Mouse (Mus musculus): ENCODE data around the gene Fgd3.
A peak's percentile ranks its signal among the peaks of the same experiment; 100 is the strongest.

Gene Fgd3

DNA sequence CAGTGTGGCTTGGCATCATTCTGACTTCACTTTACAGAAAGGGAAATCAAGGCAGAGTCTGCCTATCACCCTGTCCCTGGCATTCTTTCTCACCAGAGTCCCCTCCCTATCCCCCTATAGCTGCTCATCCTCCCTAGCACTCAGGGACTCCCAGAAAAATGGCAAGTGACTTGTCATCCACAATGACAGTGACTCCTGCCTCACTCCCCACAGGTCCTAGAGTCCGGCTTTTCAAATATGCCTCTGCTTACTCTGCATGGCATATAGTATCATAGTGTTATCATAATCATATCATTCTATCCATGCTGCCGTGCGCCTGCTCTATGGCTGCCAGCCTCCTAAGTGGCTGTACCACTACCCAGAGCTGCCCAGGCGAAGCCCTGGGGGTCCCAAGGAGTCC is 11.9 kb downstream of the Fgd3 start:
- DNase-seq (ENCODE audit: inconsistent age in 2 of 2, low spot score in 1 of 2) = no peak

DNA sequence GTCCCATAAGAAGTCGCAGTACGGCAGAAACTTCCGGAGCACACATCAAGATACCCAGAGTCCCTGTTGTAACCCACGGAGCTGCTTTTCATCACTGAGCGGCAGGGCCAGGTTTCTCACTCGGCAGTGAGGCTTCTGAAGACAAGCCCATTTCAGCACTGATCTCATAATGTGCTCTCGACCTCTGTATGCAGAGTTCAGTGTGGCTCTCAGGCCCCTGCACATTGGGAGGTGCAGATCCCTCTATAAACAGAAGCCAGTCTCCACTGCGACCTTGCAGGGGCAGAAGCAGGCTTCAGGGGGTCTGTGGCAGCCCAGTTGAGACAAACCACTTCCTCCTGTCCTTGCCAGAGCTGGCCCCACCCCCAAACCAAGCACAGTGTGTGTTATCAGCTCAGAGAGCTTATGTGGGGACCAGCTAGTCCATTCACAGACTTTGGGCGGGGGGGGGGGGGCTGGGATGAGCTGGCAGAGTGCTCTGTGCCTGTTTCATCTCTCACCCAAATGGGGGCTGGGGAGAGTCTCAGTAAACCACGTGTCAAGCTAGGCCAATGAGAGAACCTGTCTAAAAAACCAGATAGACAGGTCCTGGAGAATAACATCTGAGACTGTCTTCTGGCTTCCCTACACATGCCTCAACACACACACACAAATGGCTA is 12.7 kb downstream of the Fgd3 start:
- DNase-seq (ENCODE audit: inconsistent age in 2 of 2, low spot score in 1 of 2) = peak; percentile 47 to 50

DNA sequence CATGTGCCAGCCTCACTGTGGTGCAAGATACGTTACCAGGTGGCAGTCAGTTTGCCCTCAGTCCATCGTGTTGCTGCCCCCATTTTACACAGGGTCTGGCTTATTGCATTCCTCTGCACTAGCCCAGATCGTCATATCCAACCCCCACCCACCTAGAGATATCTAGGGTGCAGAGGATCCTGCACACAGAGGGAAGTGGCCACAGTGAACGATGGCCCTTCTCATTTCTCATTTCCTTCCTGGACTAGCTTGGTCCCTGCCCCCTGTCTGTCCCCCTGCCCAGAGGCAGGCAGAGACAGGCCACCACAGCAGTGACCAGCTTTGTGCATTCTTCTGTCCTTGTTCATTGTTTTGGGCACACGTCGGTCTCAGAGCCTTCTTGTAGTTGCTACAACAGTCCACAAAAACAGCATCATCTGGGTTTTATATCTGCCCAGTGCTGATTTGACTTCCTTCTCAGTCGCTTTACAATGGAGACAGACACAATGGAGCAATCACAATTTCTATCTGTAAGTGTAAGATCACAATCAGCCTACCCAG is 13.3 kb downstream of the Fgd3 start:
- DNase-seq (ENCODE audit: inconsistent age in 2 of 2, low spot score in 1 of 2) = no peak

DNA sequence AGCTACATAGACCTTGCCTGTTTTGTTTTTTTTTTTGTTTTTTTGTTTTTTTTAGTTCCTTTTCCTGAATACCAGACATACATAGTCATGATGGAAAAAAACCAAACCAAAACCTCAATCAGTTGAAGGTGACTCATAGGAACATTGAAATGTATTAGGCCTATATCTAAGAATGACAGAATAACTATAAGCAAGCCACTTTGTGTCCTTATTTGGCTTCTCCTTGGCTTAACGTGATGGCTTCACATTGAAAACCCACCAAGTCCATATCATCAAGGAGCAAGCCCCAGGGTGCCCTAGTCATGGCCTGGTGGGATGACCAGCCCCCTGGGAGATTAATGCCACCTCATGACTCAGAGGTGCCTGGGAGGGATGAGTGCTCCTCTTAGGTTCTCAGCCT is 19.3 kb downstream of the Fgd3 start:
- peak in 1 of 2 experiments; percentile 57 for DNase-seq (ENCODE audit: inconsistent age in 2 of 2, low spot score in 1 of 2)

DNA sequence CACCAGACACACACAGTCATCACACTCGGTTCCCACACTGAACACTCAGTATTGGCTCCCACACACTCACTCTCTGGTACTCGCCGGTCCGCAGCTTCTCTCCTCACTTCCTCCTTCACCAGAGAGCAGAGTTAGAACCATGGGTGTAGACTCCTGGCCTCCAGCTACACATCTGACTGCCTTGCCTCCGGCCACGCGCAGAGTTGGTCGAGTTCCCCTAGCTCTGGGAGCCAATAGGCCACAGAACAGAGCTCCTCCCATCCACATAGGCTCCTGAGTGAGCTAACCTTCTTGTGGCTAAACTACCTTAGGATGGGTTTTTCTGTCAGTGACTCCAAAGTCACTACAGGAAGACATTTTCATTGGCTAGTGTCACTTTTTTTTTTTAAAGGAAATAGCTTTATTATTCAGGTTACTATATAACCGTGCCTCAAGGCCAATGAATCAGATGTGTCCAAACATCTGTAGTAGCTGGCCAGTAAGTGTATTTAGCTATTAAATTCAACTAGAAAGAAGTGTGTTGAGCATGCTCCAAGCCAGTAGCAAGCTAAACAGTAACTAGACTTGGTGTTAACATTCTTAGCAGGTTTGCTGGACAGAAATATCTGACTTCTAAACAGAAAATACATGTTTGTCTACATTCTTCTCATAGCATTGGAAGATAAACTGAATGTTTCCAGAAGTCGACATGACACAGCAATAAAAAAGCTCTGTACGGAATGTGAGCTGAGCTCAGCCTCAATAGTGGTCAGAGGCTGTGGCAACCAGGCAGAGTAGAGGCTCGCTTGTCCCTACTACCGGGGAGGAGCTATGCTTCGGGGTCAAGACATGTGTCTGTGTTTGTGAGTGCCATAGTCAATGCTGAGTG is 21.4 kb downstream of the Fgd3 start:
- DNase-seq (ENCODE audit: inconsistent age in 2 of 2, low spot score in 1 of 2) = peak in 1 of 2 experiments; percentile 45

DNA sequence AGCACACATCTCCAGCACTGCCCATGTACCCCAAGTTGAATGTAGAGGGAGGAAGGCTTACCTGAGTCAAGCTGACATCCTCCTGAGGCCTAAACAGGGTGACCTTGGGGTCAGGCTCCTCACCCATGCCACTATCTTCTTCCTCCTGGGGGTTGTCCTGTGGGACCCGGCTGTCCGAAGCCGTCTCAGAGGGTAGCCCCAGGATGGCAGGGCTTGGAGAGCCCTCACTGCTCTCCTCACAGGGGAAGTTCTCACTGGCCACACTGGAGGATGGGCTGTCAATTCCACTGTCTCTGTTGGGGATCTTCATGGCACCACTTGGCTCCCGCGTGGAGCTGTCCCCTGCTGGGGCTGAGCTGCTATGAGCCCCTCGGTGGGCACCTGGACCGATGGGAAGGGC is 23.8 kb downstream of the Fgd3 start:
- no peak for DNase-seq (ENCODE audit: inconsistent age in 2 of 2, low spot score in 1 of 2)

DNA sequence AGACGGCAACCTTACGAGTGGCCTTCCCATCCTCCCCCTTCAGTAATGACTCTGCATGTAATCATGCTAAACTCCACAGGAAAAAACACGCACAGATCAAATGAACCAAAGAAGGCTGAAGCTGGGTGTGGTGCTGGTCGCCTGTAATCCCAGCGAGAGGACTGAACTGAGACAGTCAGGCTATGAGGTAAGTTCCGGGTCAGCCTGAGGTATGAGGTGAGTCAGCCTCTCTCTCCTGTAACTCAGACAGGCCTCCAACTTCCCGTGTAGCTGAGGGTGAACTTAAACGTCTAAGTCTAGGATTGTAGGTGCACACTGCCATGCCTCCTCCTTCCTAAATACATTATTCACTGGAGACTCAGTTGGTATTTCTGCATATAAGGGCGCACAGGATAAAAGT is 26.0 kb downstream of the Fgd3 start:
- no peak for DNase-seq (ENCODE audit: inconsistent age in 2 of 2, low spot score in 1 of 2)

DNA sequence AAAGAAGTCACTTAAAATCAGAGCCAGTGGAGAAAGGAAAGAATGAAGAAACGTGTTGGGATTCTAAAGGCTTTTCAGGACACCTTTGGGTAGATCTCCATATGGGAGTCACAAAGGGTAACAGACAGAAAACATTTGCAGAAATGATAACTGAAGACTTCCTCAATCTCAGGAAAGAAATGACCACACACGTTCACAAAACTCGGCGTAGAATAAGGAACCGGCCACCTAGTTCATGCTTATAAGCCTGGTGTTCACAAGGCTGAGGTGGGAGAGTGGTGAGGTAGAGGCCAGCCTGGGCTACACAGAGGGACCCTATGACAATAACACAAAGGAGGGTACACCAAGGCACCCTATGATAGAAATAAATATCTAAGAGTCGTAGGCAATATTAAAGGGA is 28.2 kb downstream of the Fgd3 start:
- DNase-seq (ENCODE audit: inconsistent age in 2 of 2, low spot score in 1 of 2) = no peak

DNA sequence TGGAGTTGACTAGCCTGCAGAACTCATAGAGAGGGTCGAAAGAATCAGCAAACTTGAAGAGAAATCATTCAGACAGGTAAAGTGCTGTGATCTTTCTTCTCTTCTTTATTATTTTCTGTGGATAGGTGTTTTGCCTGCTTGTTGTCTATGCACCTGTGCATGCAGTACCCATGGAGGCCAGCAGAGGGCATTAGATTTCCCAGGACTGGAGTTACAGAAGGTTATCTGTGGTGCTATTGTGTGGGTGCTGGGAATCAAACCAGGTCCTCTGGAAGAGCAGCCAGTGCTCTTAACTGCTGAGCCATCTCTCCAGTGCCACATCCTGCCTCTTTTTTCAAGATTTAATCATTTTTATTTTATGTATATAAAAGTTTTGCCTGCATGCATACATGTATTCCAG is 28.7 kb downstream of the Fgd3 start:
- DNase-seq (ENCODE audit: inconsistent age in 2 of 2, low spot score in 1 of 2) = no peak

DNA sequence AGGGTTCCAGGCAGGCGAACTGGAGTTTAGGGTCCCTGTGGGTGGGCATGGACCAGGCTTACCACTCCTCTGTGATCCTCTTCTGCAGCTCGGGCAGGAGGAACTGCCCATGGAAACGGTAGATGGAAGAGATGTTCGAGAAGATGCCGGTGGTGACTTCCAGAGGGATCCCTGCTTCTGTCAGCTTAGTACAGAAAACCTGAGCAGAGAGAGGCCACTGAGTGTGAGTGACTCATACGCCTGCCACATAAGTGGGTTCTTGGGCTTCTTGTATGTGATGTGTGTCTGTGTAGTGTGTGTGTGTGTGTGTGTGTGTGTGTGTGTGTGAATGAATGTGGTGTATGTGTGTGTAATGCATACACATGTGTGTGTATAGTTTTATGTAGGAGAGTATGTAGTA is 32.9 kb downstream of the Fgd3 start:
- no peak for DNase-seq (ENCODE audit: inconsistent age in 2 of 2, low spot score in 1 of 2)

DNA sequence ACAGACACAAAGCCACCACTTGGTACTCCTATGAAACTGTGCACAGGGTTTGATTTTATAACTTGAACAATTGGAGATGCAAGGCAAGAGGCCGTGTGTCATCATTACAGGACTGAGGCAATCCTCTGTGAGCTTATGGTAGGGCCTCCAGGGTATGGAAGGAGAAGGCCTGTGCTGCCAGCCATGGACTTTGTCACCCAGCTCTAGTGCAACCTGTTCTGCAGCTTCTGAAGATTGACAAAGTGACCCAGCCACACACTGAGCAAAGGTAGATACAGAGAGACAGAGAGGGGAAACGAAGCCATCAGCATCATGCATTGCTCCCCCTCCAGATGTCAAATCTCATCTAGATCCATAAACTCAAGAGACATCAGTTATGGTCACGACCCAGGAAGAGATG is 33.4 kb downstream of the Fgd3 start:
- no peak for DNase-seq (ENCODE audit: inconsistent age in 2 of 2, low spot score in 1 of 2)

DNA sequence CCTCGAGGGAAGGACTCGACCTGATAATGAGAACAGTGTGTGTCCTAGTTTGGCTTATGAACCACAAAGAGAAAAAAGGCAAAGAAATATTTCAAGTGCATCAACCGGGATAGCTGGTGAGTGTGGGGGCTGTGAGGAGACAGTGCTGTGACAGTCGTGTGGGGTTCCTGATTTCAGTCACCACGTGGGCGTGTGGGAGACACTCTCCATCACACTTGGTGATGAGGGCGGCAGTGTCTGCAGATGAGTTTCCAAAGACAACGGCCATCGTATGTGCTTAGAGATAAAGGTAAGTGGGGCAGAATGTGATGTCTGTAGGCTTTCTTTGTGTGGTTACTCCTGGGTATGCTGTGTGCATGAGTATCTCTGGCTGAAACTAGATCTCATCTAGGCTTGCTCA is 36.4 kb downstream of the Fgd3 start:
- DNase-seq (ENCODE audit: inconsistent age in 2 of 2, low spot score in 1 of 2) = peak in 1 of 2 experiments; percentile 36

DNA sequence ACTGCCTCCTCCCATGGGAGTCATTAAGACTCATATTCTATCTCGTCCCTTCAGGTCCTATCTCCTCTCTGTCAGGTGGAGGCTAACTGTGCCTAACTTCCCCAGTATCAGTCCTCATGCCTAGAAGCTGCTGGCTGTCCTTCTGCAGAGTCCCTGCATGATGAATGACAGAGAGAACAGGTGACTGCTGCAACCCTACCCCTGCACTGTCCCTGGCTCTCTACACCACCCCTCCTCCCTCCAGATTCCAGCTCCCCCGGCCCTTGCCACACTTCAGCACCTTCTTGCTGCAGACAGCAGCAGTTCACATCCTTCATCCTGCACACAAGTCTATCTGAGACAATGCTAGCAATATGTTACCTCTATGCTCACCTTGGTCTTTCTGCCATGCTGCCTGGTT is 37.9 kb downstream of the Fgd3 start:
- no peak for DNase-seq (ENCODE audit: inconsistent age in 2 of 2, low spot score in 1 of 2)

DNA sequence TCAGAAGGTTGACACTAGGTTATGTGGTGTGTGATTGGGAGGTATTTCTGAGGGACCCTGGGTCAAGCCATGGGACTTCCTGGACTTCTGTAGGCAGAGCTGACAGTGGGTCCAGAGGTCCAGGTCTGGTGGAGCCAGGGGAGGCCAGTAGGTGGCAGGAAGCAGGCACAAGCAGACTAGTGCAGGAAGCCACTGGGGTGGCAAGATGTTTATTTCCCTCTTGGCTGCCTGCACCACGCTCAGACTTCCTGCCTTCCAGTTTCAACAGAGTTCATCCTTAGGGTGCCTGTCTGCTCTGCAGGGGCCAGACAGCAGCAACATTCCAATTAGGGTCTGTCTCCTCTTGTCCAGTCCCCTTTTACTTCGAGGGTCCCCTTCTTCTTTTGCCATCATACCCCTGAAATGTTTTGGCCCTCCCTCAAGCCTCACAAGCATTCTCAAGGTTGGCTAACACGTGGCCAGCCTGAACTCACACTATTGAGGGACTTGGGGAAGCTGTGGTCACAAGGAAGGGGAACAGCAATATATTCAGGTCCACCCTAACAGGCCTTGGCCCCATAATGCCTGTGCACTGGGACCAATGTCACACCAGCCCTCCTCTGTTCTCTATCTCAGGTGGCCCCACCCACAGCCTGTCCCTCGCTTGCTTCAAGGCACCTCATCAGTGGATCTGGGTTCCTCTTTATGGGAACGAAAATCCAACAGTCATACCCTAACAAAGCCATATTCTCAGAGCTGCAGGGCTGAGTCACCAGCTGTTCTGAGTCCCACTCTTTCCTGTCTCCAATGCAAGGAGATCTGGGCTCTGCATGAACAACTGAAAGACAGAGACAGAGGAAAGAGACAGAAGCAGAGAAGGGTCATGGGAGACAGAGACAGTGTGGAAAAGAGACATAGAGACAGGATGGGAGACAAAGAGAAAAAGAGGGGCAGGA is 48.0 kb downstream of the Fgd3 start:
- no peak for DNase-seq (ENCODE audit: inconsistent age in 2 of 2, low spot score in 1 of 2)

DNA sequence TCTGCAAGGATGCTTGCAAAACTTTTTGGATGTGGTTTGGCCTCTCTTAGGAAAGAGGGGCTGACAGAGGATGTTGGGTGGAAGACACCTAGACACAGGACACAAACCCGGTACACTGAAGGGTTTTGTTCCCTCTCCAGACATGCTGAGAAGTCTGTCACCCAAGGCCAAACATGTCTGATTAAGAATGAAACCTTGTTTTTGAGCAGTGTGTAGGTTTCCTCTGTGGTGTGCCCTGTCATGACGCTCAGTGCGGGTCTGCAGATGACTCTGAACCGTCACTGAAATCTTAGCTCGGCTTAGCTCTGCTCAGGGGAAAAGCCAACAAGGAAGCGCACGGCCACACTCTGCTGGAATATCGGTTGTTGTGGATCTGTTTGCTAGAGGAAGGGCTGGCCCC is 49.6 kb downstream of the Fgd3 start:
- no peak for DNase-seq (ENCODE audit: inconsistent age in 2 of 2, low spot score in 1 of 2)

DNA sequence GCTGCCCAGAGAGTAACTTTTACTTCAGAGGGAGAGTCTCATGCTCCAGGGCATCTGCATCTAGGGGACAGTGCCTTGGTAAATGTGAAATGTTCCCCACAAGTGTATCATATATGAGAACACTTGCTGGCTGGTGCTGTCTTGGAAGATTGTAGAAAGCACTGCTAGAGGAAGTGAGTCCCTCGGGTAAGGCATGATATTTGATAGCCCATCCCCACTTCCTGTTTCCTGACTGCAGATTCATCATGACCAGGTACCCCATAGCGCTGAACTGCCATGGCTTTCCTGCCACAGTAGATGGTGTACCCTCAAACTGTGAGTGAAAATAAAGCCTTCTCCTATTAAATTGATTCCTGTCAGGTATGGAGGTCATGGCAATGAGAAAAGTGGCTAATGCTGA is 52.5 kb downstream of the Fgd3 start:
- DNase-seq (ENCODE audit: inconsistent age in 2 of 2, low spot score in 1 of 2) = no peak

DNA sequence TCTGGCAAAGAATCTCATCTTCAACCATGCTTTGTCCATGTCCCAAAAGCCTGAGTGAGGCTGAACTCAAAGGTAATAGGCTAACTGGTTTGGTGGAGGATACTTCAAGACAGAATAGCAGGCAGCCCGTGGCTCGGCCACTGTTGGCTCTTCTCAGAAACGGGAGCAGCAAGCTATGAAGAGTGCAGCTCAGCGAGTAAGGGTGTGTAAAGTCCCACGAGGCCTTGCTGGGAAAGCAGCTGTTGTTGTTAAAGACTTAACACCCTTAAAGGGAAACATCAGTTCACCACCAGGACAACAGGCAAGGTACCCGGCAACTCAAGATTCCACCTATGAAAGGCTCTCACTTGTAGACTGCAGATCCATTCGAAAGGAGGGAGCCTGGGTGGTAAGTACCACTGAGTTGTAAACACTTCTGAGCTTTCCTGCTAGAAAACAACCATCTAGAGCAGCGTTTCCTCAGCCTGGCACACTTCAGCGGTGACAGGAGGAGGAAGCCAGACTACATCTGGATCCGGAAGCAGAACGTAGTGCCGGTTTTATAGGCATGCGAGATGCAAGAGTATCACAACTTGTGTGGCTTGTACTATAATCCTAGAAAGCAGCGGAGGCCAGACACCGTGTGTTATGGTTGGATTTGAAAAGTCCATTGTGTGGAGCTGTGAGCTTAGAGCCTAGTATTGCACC is 59.9 kb downstream of the Fgd3 start:
- no peak for DNase-seq (ENCODE audit: inconsistent age in 2 of 2, low spot score in 1 of 2)

DNA sequence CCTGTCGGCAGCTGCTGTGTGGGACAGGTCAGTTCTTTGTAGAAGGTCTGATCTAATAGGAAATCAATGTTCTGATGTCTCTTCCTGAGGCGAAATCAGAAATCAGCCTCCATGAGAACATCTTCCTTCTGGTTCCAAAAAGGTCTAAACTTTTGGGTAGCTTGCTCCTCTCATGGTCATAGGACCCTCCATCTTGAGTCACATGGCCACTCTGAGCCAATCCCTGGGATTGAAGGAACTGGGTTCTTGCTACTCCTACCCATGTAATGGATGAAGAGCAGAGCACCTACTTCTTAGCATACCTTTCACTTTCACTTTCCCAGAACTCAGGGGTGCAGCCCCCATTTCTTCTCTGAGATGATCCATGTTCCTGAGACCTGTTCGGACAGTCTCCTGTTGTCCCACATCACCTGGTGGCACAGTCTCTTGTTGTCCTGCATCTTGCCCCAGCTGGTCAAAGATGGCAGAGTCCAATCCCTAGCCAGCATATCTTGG is 62.2 kb downstream of the Fgd3 start:
- no peak for DNase-seq (ENCODE audit: inconsistent age in 2 of 2, low spot score in 1 of 2)

DNA sequence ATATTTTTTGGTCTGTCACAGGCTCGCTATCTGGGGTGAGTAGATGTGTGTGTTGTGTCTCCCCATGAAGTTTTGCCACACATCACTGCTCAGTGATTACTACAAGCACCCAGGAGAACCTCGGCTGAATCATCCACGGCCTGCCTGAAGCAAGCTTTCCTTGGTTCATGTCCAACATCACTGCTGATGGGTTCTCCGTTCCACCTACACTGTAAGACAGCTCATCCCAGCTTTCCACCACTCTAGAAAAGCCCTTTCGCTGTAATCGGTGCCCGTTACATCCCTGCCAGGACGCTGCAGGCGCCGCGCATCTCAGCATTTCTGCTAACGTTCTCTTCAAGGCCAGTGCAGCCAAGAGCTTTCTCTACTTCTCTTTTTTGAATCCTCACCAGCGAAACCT is 67.4 kb downstream of the Fgd3 start:
- DNase-seq (ENCODE audit: inconsistent age in 2 of 2, low spot score in 1 of 2) = no peak

DNA sequence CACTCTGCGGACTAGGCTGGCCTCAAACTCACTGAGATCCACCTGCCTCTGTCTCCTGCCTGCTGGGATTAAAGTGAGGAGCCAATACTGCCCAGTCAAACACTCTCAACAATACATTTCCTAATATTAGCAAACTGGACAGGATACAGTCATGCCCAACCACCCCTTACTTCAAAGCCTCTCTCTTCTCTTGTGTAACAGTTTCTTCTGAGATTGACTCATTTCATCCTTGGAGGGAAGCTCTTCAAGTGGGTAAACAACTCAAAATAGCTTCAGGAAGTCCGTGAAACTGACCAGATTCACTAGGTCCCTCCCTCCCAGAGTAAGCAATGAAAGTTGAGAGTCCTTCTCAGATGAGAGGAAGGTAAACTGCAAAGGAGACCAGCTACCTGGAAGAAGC is 68.0 kb downstream of the Fgd3 start:
- DNase-seq (ENCODE audit: inconsistent age in 2 of 2, low spot score in 1 of 2) = peak in 1 of 2 experiments; percentile 44
